Mouse (Mus musculus) MEL (cell line): ENCODE results near the gene Akt1. TPM values are rescaled to one million over a fixed set of nuclear protein-coding genes. Genes with fewer than 3 reads are reported as not detected.
A peak's percentile ranks its signal among the peaks of the same experiment; 100 is the strongest.

Experiments
- DNase-seq: peaks from one replicate; pipeline ENCODE4 v3.0.0; 2011; ENCODE audit warnings: low read depth, low spot score
- H3K27ac ChIP-seq: 2 replicates; pipeline ENCODE4 v1.5.1; 2012; ENCODE audit warnings: low read depth, mild to moderate bottlenecking, control low read depth, low read length, moderate library complexity; ENCODE audit not compliant: control insufficient read depth
- H3K27me3 ChIP-seq, 2 experiments: fragments of 150-350 bp in 1 of 2; sonication (generic) in 1 of 2; 2 replicates each; pipeline ENCODE4 v1.6.1; 2012; ENCODE audit warnings: low read length in 2 of 2, mild to moderate bottlenecking in 2 of 2, improper control_type of control experiment in 1 of 2, moderate library complexity in 1 of 2; ENCODE audit not compliant: insufficient read depth in 2 of 2, control insufficient read depth in 1 of 2
- H3K36me3 ChIP-seq, 2 experiments: 2 replicates each; pipeline ENCODE4 v1.6.1; 2012 to 2014; ENCODE audit warnings: low read length in 2 of 2, improper control_type of control experiment in 1 of 2, inconsistent platforms in 1 of 2, mild to moderate bottlenecking in 1 of 2; ENCODE audit not compliant: insufficient read depth in 2 of 2, control insufficient read depth in 1 of 2
- H3K4me1 ChIP-seq, 2 experiments: fragments of 150-350 bp in 1 of 2; sonication (generic) in 1 of 2; 2 replicates each; pipeline ENCODE4 v1.6.1; 2012; ENCODE audit warnings: low read length in 2 of 2, improper control_type of control experiment in 1 of 2, mild to moderate bottlenecking in 1 of 2; ENCODE audit not compliant: insufficient read depth in 2 of 2, control insufficient read depth in 1 of 2
- H3K4me3 ChIP-seq, 2 experiments: fragments of 150-350 bp in 1 of 2; sonication (generic) in 1 of 2; 2 replicates each; pipeline ENCODE4 v1.5.1; 2012; ENCODE audit warnings: low read depth in 2 of 2, low read length in 2 of 2, mild to moderate bottlenecking in 2 of 2, moderate library complexity in 2 of 2, control low read depth in 1 of 2, improper control_type of control experiment in 1 of 2; ENCODE audit not compliant: control insufficient read depth in 1 of 2, insufficient read depth in 1 of 2
- H3K79me2 ChIP-seq: 2 replicates; pipeline ENCODE4 v1.6.1; 2012; ENCODE audit warnings: mild to moderate bottlenecking, low read length, moderate library complexity; ENCODE audit not compliant: control insufficient read depth, poor library complexity, insufficient read depth
- H3K9ac ChIP-seq: 2 replicates; pipeline ENCODE4 v1.6.1; 2012; ENCODE audit warnings: low read depth, mild to moderate bottlenecking, control low read depth, low read length, moderate library complexity; ENCODE audit not compliant: control insufficient read depth, poor library complexity, severe bottlenecking
- H3K9me3 ChIP-seq: fragments of 150-350 bp; sonication (generic); replicated peaks from 2 replicates; pipeline ENCODE4 v1.6.1; 2012; ENCODE audit warnings: mild to moderate bottlenecking, low read length, improper control_type of control experiment, moderate library complexity; ENCODE audit not compliant: insufficient read depth
- ELF1 ChIP-seq: IDR thresholded peaks from 2 replicates; pipeline ENCODE4 v1.6.1; 2014; ENCODE audit warnings: low read depth, mild to moderate bottlenecking, inconsistent platforms, low read length, improper control_type of control experiment, moderate library complexity
- ETS1 ChIP-seq: IDR thresholded peaks from 2 replicates; pipeline ENCODE4 v1.6.1; 2012; ENCODE audit warnings: low read depth, mild to moderate bottlenecking, inconsistent platforms, low read length, improper control_type of control experiment, moderate library complexity
- GABPA ChIP-seq: IDR thresholded peaks from 2 replicates; pipeline ENCODE4 v1.6.1; 2012; ENCODE audit warnings: low read depth, mild to moderate bottlenecking, inconsistent platforms, low read length, improper control_type of control experiment, moderate library complexity
- HCFC1 ChIP-seq: IDR thresholded peaks from 2 replicates; pipeline ENCODE4 v1.6.1; 2012; ENCODE audit warnings: low read depth, mild to moderate bottlenecking, inconsistent platforms, low read length, improper control_type of control experiment, moderate library complexity
- KAT2A ChIP-seq: conservative IDR thresholded peaks from 2 replicates; pipeline ENCODE4 v1.6.1; 2012; ENCODE audit warnings: low read depth, low read length, improper control_type of control experiment, inconsistent platforms
- MAX ChIP-seq: IDR thresholded peaks from 2 replicates; pipeline ENCODE4 v1.6.1; 2011; ENCODE audit warnings: low read length, improper control_type of control experiment
- MAZ ChIP-seq: IDR thresholded peaks from 2 replicates; pipeline ENCODE4 v1.6.1; 2012; ENCODE audit warnings: low read depth, mild to moderate bottlenecking, inconsistent platforms, low read length, improper control_type of control experiment
- MXI1 ChIP-seq: IDR thresholded peaks from 2 replicates; pipeline ENCODE4 v1.6.1; 2011; ENCODE audit warnings: mild to moderate bottlenecking, low read depth, low read length, improper control_type of control experiment
- MYC ChIP-seq: IDR thresholded peaks from 2 replicates; pipeline ENCODE4 v1.6.1; 2011; ENCODE audit warnings: low read depth, mild to moderate bottlenecking, low read length, improper control_type of control experiment, moderate library complexity
- NRF1 ChIP-seq: IDR thresholded peaks from 2 replicates; pipeline ENCODE4 v1.6.1; 2014; ENCODE audit warnings: low read depth, mild to moderate bottlenecking, inconsistent platforms, low read length, improper control_type of control experiment, moderate library complexity; ENCODE audit not compliant: poor library complexity, insufficient read depth, severe bottlenecking
- POLR2A ChIP-seq, 2 experiments: IDR thresholded peaks; 2 replicates each; pipeline ENCODE4 v1.6.1; 2011 to 2012; ENCODE audit warnings: low read length in 2 of 2, mild to moderate bottlenecking in 2 of 2, control low read depth in 1 of 2, improper control_type of control experiment in 1 of 2, low read depth in 1 of 2, moderate library complexity in 1 of 2; ENCODE audit not compliant: control insufficient read depth in 1 of 2, insufficient read depth in 1 of 2, poor library complexity in 1 of 2
- SIN3A ChIP-seq: IDR thresholded peaks from 2 replicates; pipeline ENCODE4 v1.6.1; 2012; ENCODE audit warnings: low read length, improper control_type of control experiment, inconsistent platforms
- SMC3 ChIP-seq: IDR thresholded peaks from 2 replicates; pipeline ENCODE4 v1.6.1; 2011; ENCODE audit warnings: low read depth, low read length, improper control_type of control experiment
- TAL1 ChIP-seq: IDR thresholded peaks from 2 replicates; pipeline ENCODE4 v1.6.1; 2012; ENCODE audit warnings: mild to moderate bottlenecking, inconsistent platforms, low read length, moderate library complexity, mixed read lengths
- TBP ChIP-seq: IDR thresholded peaks from 2 replicates; pipeline ENCODE4 v1.8.0; 2011; ENCODE audit warnings: low read depth, low read length, improper control_type of control experiment
- UBTF ChIP-seq: IDR thresholded peaks from 2 replicates; pipeline ENCODE4 v1.6.1; 2012; ENCODE audit warnings: low read depth, mild to moderate bottlenecking, inconsistent platforms, low read length, improper control_type of control experiment, moderate library complexity, borderline replicate concordance; ENCODE audit not compliant: insufficient read depth
- ZKSCAN1 ChIP-seq: IDR thresholded peaks from 2 replicates; pipeline ENCODE4 v1.6.1; 2012; ENCODE audit warnings: low read depth, mild to moderate bottlenecking, inconsistent platforms, low read length, improper control_type of control experiment, moderate library complexity
- polyA plus RNA-seq, 2 experiments: library from polyadenylated mRNA; stranded (reverse) in 1 of 2; unstranded in 1 of 2; fragments of >175 nt in 1 of 2; fragments of >200 nt in 1 of 2; gene quantifications; 2 replicates each; pipeline versions ENCODE4 v1.2.1 to v1.2.4; 2012; ENCODE audit warnings: low replicate concordance in 2 of 2, low read depth in 1 of 2; ENCODE audit not compliant: insufficient read length in 2 of 2, insufficient read depth in 1 of 2, missing spikeins in 1 of 2
- total RNA-seq: library from RNA; depleted of rRNA; stranded (reverse); fragments of 300-350 nt; gene quantifications from 2 replicates; pipeline ENCODE4 v1.2.3, GENCODE M21; 2012

The Akt1 gene
- total and polyA plus RNA-seq, 3 experiments = 322 to 827 (median 764) TPM

DNA sequence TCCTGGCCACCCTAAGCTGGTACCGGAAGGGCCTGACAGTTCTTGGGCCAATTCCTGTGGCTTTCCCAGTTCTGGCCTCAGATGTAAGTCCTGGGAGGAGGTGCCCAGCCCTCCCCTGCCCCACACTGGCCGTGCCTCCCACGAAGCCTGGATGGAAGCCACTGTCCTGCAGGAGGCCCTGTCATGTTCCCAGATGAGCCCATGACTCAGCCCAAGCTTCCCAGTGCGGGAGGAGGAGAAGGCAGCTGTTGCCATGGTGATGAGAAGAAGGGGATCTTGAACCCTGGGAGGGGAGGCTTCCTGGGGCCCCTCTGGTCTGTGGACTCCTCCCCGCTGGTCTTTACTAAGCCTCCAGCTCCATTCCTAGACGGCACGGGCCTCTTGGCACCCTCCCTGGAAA is 8.7 kb upstream of the Akt1 start:
- Histone ChIP-seq H3K79me2 (peaks cover 2% of the 10 kb centered on the region; the same call in 1 of the 2 replicates), H3K4me1 (peaks cover 4 to 16% of the 10 kb centered on the region in 2 experiments), H3K36me3 (peaks cover 0 to 6% of the 10 kb centered on the region in 2 experiments; a peak in 2 of 4 replicates), H3K9me3 (no peaks in the 10 kb centered on the region), H3K27ac (no peak overlapping the region), H3K4me3 (no peak overlapping the region), H3K9ac (no peak overlapping the region), H3K27me3 (no peaks in the 10 kb centered on the region)
- TF ChIP-seq MAZ (no peak), TBP (no peak), MXI1 (no peak), HCFC1 (no peak), KAT2A (no peak)
- DNase-seq = no peak

GRCm38 (mm10) chr12:112679027-112679996 is 4.6 kb upstream of the Akt1 start:
- no peak overlapping the region for H3K27ac ChIP-seq
- peaks cover 5% of the 10 kb centered on the region; the same call in 1 of the 2 replicates for H3K79me2 ChIP-seq
- DNase-seq = peak; percentile 80
- H3K4me1 ChIP-seq = peaks cover 4 to 35% of the 10 kb centered on the region in 2 experiments
- TF ChIP-seq ETS1 = 0 out of 2 replicates have a peak, but pooled peaks have one; percentile 14
- TF ChIP-seq HCFC1 = 0 out of 2 replicates have a peak, but pooled peaks have one; percentile 10
- TF ChIP-seq MAZ = no peak
- no peak for TF ChIP-seq POLR2A (IDR thresholded peaks at IDR 0.05; ENCODE audit: control insufficient read depth in 1 of 2, insufficient read depth in 1 of 2, low read depth in 1 of 2, low read length in 2 of 2, poor library complexity in 1 of 2)
- 0 out of 2 replicates have a peak, but pooled peaks have one; percentile 13 for TF ChIP-seq UBTF
- TF ChIP-seq MAX = peak; percentile 63
- TF ChIP-seq ZKSCAN1 = 0 out of 2 replicates have a peak, but pooled peaks have one; percentile 17
- TF ChIP-seq GABPA = no peak
- no peak for TF ChIP-seq TAL1
- TF ChIP-seq NRF1 = peak; percentile 57
- TF ChIP-seq SMC3 = 0 out of 2 replicates have a peak, but pooled peaks have one; percentile 4
- TF ChIP-seq ELF1 = peak; percentile 15; the same call in 1 of the 2 replicates
- TF ChIP-seq SIN3A = peak; percentile 86
- 0 out of 2 replicates have a peak, but pooled peaks have one; percentile 11 for TF ChIP-seq MYC
- peaks cover 0 to 11% of the 10 kb centered on the region in 2 experiments; a peak in 2 of 4 replicates for H3K36me3 ChIP-seq
- no peaks in the 10 kb centered on the region for H3K27me3 ChIP-seq
- no peaks in the 10 kb centered on the region for H3K9me3 ChIP-seq
- H3K4me3 ChIP-seq = peak overlapping the region; percentile 69 to 95
- H3K9ac ChIP-seq = peak overlapping the region; percentile 78
